Mouse (Mus musculus) c-Kit-positive CD71-positive TER-119-negative erythroid progenitor cells, embryonic 14.5 days (primary cell): Measurements from ENCODE around the gene Ndufaf2.

Source experiments
- DNase-seq: peaks from one replicate; pipeline ENCODE4 v3.0.0-alpha.2; 2013; ENCODE audit warnings: low read depth

Gene Ndufaf2

DNA sequence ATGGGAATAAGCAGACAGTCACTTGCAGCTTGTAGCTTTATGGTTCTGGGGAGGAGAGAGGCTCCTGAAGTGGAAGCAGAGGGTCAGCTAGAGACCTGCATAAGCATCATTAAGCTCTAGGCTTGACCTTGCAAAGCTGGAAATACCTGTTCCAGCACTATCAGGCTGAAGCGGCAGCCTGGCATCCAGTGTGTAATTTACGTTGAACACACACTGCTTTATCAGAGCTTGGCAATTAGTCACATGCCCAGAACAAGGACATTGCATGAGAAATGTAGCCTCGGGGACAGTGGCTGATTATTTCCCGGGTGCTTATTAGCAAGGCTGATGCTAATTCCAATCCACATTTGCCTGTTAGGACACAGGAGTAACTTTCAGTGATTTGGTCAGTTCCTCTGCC lies 196.5 kb downstream of the Ndufaf2 start:
- DNase-seq: no peak

DNA sequence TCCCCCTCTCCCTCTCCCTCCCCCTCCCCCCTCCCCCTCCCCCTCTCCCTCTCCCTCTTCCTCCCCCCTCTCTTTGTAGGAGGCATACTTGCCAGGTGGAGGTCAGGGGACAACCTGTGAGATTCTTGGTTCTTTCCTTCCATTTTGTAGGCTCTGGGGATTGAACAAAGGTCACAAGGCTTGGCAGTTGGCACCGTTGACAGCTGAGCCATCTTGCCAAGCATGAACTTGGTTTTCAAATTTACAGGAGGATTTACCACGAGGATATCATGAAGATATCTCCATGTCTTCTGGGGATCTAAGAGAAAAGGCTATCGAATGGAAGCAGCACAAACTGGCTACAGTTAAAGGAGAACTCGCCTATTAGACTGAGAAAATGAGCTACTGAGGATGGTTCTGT lies 196.9 kb downstream of the Ndufaf2 start:
- DNase-seq: no peak

DNA sequence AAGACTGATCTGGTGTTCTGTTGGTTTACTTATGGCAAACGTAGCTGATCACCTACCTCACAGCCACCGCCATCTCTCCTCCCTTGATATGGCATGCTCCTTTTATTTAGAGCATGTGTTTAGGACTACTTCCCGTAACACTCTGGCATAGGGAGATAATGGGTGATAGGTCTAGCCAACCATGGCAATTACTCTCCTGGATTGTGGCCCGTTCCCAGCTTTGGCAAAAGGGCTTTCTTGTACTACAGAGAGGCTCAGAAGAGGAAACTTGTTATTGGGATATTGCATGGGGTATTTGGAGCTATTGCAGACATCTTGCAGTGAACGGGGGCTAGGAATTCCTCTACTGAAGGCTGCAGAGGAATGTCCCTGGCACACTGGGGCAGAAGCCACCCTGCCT lies 197.9 kb downstream of the Ndufaf2 start:
- no peak for DNase-seq

DNA sequence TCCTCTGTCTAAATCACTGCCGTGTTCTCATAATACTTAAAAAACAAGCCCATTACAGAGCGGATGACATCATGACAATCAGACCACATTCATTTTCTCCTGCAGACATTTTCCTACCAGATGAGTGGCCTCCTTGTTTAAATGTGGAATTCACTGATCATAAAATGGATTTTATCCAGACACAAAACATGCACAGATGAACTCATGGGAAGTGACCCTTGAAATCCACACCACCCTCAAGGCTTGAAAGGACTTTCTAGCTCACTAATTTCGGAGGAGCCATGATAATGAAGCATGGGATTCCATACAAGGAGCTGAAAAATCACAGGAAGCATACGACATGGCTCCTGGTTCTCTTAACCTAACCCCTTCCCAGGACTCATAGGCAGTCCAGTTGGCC lies 198.5 kb downstream of the Ndufaf2 start:
- DNase-seq: no peak

DNA sequence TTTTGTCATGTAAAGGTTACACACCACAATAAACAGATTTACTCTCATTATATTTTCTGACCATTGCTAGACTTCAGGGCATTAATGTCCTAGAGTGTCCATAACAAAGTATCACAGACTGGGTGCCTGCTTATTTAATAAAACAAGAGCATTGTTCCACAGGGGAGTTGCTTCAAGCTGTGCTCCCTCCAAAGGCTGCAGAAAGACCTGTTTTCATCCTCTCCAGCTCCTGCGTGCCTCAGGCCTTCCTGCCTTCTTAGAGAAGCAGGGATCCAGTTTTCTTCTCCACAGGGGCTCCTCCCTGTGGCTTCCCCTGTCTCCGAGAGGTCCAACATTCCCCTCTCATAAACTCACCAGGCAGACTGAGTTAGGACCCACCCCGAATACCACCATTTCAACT lies 202.2 kb downstream of the Ndufaf2 start:
- DNase-seq: no peak

DNA sequence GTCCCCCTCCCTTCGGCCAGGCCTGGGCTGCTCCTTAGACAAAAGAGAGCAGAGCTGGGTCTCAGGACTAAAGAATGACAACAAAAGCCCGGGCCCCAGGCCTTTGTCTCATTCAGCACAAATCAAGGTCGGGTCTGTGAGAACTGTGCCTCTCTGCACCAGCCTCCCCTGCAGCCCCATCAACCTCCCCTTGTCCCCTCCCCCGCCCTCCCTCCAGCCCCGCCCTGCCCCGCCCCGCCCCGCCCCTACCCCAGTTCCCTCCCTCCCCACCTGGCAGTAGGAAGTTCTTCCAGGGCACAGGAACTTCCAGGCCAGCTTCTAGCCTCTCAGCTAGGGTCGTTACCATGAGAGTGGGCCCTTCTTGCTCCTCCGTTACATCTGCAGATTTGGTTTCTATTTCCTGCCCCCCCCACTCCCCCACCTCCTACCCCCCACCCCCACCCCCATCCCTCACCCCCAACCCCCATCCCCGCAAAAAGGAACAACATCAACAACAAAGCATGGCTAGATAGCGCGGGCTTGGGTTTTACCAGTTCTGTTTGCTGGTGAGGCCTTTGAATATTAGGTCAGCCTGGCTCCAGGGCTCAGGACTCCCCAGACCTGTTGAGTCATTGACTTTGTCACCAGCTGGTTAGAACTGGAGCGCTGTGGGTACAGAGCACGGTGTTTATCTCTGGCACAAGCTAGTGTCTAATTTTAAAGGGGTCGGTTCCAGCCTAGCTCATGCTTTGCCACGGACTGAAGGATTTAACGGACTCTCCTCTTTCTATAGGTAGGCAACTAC lies 202.9 kb downstream of the Ndufaf2 start:
- DNase-seq: no peak

DNA sequence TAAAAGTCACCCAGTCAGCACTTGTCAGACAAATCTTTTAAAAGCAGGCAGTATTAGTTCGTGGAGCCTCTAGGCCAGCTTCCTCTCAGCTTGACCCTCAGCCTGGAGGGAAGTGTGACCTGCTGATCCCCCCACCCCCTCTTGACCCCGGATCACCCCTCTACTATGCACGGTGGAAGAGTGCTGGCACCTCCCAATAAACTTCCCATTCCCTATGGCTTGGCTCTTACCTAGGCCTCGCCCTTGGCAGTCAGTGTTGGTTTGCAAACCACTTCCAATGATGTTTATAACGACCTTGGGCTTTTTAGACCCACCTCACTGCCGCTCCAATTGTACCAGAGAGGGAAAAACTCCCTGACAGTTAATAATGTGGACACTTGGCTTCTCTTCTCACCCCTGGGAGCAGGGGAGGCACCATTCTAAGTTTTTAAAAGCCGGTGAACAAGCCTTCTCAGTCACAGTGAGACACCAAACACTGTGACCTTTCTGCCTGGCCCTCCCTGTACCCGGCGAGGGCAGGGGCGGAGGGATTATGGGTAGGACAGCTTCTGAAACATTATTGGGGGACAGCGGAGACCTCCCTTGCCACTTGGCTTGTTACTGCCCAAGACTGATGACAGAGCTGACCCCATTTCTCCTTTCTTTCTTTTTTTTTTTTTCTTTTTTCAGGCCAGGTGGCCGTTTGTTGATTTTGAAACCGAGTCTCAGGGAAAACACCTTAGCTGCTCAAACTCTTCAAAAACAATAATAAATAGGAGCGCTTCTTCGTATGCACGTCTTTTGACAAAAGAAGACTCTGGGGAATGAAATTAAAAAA lies 203.8 kb downstream of the Ndufaf2 start:
- DNase-seq: no peak

DNA sequence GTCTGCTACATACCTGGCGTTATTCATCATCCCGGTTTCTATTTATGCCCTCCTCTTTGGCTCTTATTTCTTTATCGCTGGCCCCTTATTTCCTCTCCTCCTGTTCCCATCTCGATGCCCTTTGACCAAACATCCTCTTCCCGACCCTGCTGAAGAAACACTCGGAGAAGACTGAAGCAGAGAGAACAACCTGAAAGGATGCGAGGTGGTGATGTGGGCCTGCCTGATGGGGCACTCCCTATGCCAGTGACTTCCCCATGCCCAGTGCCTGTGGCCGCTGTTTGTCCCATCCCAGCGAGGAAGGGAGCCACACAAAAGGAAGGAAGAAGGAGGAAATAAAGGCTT lies 204.4 kb downstream of the Ndufaf2 start:
- no peak for DNase-seq
